Mouse (Mus musculus): ENCODE results near the gene Cd40.

The Cd40 gene

GRCm38 (mm10) chr2:165056377-165057085 is 1.1 kb downstream of the Cd40 start:
- DNase-seq (ENCODE audit: inconsistent age in 2 of 2, low spot score in 1 of 2): no peak

GRCm38 (mm10) chr2:165059961-165060360 is 4.5 kb downstream of the Cd40 start:
- no peak for DNase-seq (ENCODE audit: inconsistent age in 2 of 2, low spot score in 1 of 2)

GRCm38 (mm10) chr2:165061638-165062433 is 6.4 kb downstream of the Cd40 start:
- DNase-seq (ENCODE audit: inconsistent age in 2 of 2, low spot score in 1 of 2): no peak

GRCm38 (mm10) chr2:165064489-165064888 is 9.1 kb downstream of the Cd40 start:
- DNase-seq (ENCODE audit: inconsistent age in 2 of 2, low spot score in 1 of 2): no peak

GRCm38 (mm10) chr2:165068806-165069205 is 13.4 kb downstream of the Cd40 start:
- DNase-seq (ENCODE audit: inconsistent age in 2 of 2, low spot score in 1 of 2): no peak

GRCm38 (mm10) chr2:165070096-165070816 is 14.8 kb downstream of the Cd40 start:
- DNase-seq (ENCODE audit: inconsistent age in 2 of 2, low spot score in 1 of 2): peak; percentile 55 to 84

GRCm38 (mm10) chr2:165073381-165073781 is 18.0 kb downstream of the Cd40 start:
- DNase-seq (ENCODE audit: inconsistent age in 2 of 2, low spot score in 1 of 2): no peak

GRCm38 (mm10) chr2:165074081-165074884 is 18.9 kb downstream of the Cd40 start:
- no peak for DNase-seq (ENCODE audit: inconsistent age in 2 of 2, low spot score in 1 of 2)

- DNase-seq (ENCODE audit: inconsistent age in 2 of 2, low spot score in 1 of 2): peak; percentile 81 to 94
These were observed 19.5 kb downstream of the Cd40 start for GRCm38 (mm10) chr2:165074937-165075336.

GRCm38 (mm10) chr2:165077055-165077454 is 21.6 kb downstream of the Cd40 start:
- peak in 1 of 2 experiments; percentile 23 for DNase-seq (ENCODE audit: inconsistent age in 2 of 2, low spot score in 1 of 2)

- DNase-seq (ENCODE audit: inconsistent age in 2 of 2, low spot score in 1 of 2): no peak
These were observed 22.6 kb downstream of the Cd40 start for GRCm38 (mm10) chr2:165078045-165078444.

- DNase-seq (ENCODE audit: inconsistent age in 2 of 2, low spot score in 1 of 2): peak in 1 of 2 experiments; percentile 61
These were observed 23.2 kb downstream of the Cd40 start for GRCm38 (mm10) chr2:165078605-165079004.

GRCm38 (mm10) chr2:165080657-165081056 is 25.2 kb downstream of the Cd40 start:
- peak; percentile 70 to 83 for DNase-seq (ENCODE audit: inconsistent age in 2 of 2, low spot score in 1 of 2)

GRCm38 (mm10) chr2:165081257-165081656 is 25.8 kb downstream of the Cd40 start:
- DNase-seq (ENCODE audit: inconsistent age in 2 of 2, low spot score in 1 of 2): no peak

GRCm38 (mm10) chr2:165086634-165087033 is 31.2 kb downstream of the Cd40 start:
- no peak for DNase-seq (ENCODE audit: inconsistent age in 2 of 2, low spot score in 1 of 2)

- no peak for DNase-seq (ENCODE audit: inconsistent age in 2 of 2, low spot score in 1 of 2)
These were observed 34.0 kb downstream of the Cd40 start for GRCm38 (mm10) chr2:165089470-165089869.

GRCm38 (mm10) chr2:165090650-165091049 is 35.2 kb downstream of the Cd40 start, which contains the start of gene 1700025C18Rik:
1700025C18Rik (minus strand) TSS chr2:165090750.
- DNase-seq (ENCODE audit: inconsistent age in 2 of 2, low spot score in 1 of 2): peak in 1 of 2 experiments; percentile 40

- DNase-seq (ENCODE audit: inconsistent age in 2 of 2, low spot score in 1 of 2): peak; percentile 86 to 94
These were observed 36.1 kb downstream of the Cd40 start for GRCm38 (mm10) chr2:165091433-165091965.

- no peak for DNase-seq (ENCODE audit: inconsistent age in 2 of 2, low spot score in 1 of 2)
These were observed 37.0 kb downstream of the Cd40 start for GRCm38 (mm10) chr2:165092393-165092792.

- DNase-seq (ENCODE audit: inconsistent age in 2 of 2, low spot score in 1 of 2): no peak
These were observed 40.9 kb downstream of the Cd40 start for GRCm38 (mm10) chr2:165096367-165096766.
